Mouse (Mus musculus): ENCODE measurements around the gene Zfp276.

GRCm38 (mm10) chr8:123298301-123298700 lies 44.3 kb downstream of the Zfp276 start:
- TF ChIP-seq GATA1 (IDR thresholded peaks at IDR 0.05; ENCODE audit: low read length) (no peak), TAL1 (IDR thresholded peaks at IDR 0.05; ENCODE audit: low read length) (no peak)

All from erythroblast, embryonic 14.5 days (primary cell).